Mouse (Mus musculus) ES-Bruce4 (cell line): ENCODE results near the gene Zbtb11. TPM values are rescaled to one million over a fixed set of nuclear protein-coding genes. Genes with fewer than 3 reads are reported as not detected.
"Not testable (repeated sequence)": the region's sequence is repeated elsewhere in the genome, so short reads cannot be mapped to it uniquely, and the experiment has no call there.

Experiments used
- H3K27ac ChIP-seq: 2 replicates; pipeline ENCODE4 v1.5.1; 2012; ENCODE audit warnings: low read length, inconsistent platforms; ENCODE audit not compliant: insufficient read depth
- H3K27me3 ChIP-seq: 2 replicates; pipeline ENCODE4 v1.6.1; 2012; ENCODE audit warnings: mild to moderate bottlenecking, low read length, inconsistent platforms; ENCODE audit not compliant: control insufficient read depth, poor library complexity, insufficient read depth, severe bottlenecking
- H3K36me3 ChIP-seq: 2 replicates; pipeline ENCODE4 v1.6.1; 2012; ENCODE audit warnings: inconsistent platforms, mild to moderate bottlenecking, low read length, moderate library complexity; ENCODE audit not compliant: control insufficient read depth, poor library complexity, insufficient read depth, severe bottlenecking
- H3K4me1 ChIP-seq: one replicate; pipeline ENCODE4 v1.8.1; 2011; ENCODE audit warnings: low read length; ENCODE audit not compliant: control insufficient read depth, insufficient read depth
- H3K4me3 ChIP-seq: 2 replicates; pipeline ENCODE4 v1.5.1; 2011; ENCODE audit warnings: low read depth, mild to moderate bottlenecking, low read length
- H3K9ac ChIP-seq: 2 replicates; pipeline ENCODE4 v1.6.1; 2012; ENCODE audit warnings: low read depth, mild to moderate bottlenecking, inconsistent platforms; ENCODE audit not compliant: poor library complexity, severe bottlenecking
- H3K9me3 ChIP-seq: replicated peaks from 2 replicates; pipeline ENCODE4 v1.6.1; 2012; ENCODE audit warnings: mild to moderate bottlenecking, low read length, inconsistent platforms; ENCODE audit not compliant: control insufficient read depth, poor library complexity, insufficient read depth, severe bottlenecking
- CTCF ChIP-seq: IDR thresholded peaks from one replicate; pipeline ENCODE4 v1.8.1; 2011; ENCODE audit warnings: low read depth, low read length
- EP300 ChIP-seq: IDR thresholded peaks from 2 replicates; pipeline ENCODE4 v1.6.1; 2011; ENCODE audit warnings: low read depth, low read length; ENCODE audit not compliant: insufficient read depth
- POLR2A ChIP-seq: IDR thresholded peaks from one replicate; pipeline ENCODE4 v1.8.1; 2011; ENCODE audit warnings: low read length; ENCODE audit not compliant: insufficient read depth
- polyA plus RNA-seq: library from polyadenylated mRNA; stranded (reverse); fragments of >200 nt; gene quantifications from 2 replicates; pipeline ENCODE4 v1.2.4, GENCODE M21; 2011; ENCODE audit warnings: low read depth; ENCODE audit not compliant: missing spikeins, insufficient read depth, insufficient read length

Zbtb11 gene
- polyA plus RNA-seq, 1 experiment: 20.5 TPM

DNA sequence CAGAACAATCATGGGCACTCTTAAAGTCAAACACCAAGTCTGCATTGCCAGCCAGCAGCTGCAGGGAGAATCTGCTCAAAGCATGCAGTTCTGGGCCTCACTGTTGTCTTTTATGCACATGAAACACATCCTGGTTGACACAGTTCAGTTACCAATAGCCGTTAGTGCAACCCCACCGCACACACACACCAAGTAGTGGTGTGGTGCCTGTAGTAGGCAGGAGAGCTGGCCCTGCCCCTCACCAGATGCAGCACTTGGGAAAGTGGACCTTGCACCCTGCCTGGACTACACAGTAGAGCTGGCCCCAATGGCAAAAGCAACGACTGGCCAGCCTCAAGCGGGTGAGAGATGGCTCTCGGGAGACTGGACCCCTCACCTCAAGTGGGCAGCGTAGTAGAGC, 34.0 kb upstream of the Zbtb11 start:
- TF ChIP-seq EP300: no peak
- no peak for TF ChIP-seq CTCF
- Histone ChIP-seq H3K9ac (no peak overlapping the region), H3K27me3 (no peaks in the 10 kb centered on the region; the same call in 1 of the 2 replicates), H3K4me1 (no peaks in the 10 kb centered on the region), H3K27ac (no peak overlapping the region), H3K4me3 (no peak overlapping the region), H3K9me3 (no peaks in the 10 kb centered on the region), H3K36me3 (no peaks in the 10 kb centered on the region)

DNA sequence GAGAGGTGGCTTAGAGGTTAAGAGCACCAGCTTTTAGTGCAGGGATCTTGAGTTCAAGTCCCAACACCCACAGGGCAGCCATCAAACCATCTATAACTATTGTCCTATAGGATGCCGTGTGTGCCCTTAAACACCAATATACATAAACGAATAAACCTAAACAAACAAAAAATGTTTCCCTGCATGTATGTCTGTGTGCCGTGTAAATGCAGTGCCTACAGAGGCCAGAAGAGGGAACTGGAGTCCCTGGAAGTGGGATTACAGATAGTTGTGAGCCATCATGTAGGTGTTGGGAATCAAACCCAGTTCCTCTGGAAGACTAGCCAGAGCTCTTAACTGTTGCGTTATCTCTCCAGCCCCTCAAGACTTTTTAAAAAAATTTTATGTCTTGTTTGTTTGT, 32.9 kb upstream of the Zbtb11 start:
- H3K9me3 ChIP-seq: no peaks in the 10 kb centered on the region
- H3K9ac ChIP-seq: no peak overlapping the region
- H3K4me1 ChIP-seq: no peaks in the 10 kb centered on the region
- H3K36me3 ChIP-seq: no peaks in the 10 kb centered on the region
- H3K27ac ChIP-seq: no peak overlapping the region
- H3K4me3 ChIP-seq: no peak overlapping the region
- TF ChIP-seq CTCF: no peak
- TF ChIP-seq POLR2A: no peak
- no peak for TF ChIP-seq EP300
- no peaks in the 10 kb centered on the region; the same call in 1 of the 2 replicates for H3K27me3 ChIP-seq

DNA sequence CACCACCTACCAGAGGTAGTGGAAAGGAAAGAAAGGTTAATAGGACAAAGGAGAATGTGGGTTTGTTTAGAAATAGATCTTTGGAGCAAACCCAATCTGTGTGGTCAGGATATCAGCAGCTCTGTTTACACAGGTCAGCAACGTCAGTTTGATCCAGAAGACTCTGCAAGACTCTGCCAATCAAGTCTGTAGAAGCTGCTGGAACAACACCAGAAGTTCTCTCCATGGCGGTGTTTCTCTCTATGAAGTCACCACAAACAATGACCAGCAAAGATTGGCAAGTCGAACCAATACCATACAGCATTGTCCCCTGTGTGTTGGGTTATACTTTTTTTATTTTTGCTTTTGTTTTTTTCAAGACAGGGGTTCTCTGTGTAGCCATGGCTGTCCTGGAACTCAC, 26.4 kb upstream of the Zbtb11 start:
- H3K27ac ChIP-seq: no peak overlapping the region
- H3K9me3 ChIP-seq: 0 out of 2 replicates have a peak, but pooled peaks cover 5% of the 10 kb centered on the region
- TF ChIP-seq CTCF (no peak), POLR2A (no peak), EP300 (no peak)
- H3K27me3 ChIP-seq: no peaks in the 10 kb centered on the region; the same call in 1 of the 2 replicates
- H3K36me3 ChIP-seq: no peaks in the 10 kb centered on the region
- no peaks in the 10 kb centered on the region for H3K4me1 ChIP-seq
- H3K4me3 ChIP-seq: no peak overlapping the region
- no peak overlapping the region for H3K9ac ChIP-seq

DNA sequence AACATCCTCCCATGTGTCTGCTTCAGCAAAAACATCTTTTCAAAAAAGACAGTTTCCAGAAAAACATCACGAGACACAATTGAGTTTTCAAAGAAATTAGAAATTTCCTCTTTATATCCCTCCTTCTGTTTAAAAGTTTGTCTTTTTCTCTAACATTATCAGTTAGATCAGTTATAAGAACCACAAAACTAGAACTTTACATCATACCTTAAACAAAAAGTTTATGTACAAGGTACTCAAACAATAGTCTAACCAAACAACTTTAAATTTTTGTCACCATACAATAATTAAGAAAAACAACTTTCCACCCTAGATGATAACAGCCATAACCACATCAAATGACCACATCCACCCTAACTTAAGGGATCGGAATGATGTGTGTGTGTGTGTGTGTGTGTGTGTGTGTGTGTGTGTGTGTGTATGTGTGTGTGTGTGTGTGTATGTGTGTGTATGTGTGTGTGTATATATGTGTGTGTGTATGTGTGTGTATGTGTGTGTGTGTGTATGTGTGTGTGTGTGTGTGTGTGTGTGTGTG, 25.7 kb upstream of the Zbtb11 start:
- not testable (repeated sequence) for H3K4me3 ChIP-seq, H3K27me3 ChIP-seq, H3K9me3 ChIP-seq, H3K36me3 ChIP-seq, H3K27ac ChIP-seq, H3K4me1 ChIP-seq, H3K9ac ChIP-seq

DNA sequence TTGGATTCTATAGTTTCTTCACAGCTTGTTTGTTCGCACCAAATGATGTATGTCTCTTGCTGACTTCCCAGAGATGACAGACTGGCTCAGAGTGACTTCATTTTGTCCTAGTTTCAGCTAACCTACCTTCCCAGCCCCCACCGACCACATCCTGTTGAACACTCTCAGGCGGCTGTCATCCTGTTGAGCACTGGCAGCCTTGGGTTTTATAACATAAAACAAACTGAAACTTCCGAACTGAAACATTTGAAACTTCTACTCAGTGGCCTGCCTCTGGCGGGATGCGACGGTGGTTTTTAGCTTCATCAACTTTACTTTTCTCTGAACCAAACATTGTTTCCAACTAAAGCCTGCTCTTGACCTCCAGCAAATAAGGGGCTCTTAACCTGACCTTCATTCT, 24.7 kb upstream of the Zbtb11 start:
- Histone ChIP-seq H3K27ac (no peak overlapping the region), H3K9me3 (0 out of 2 replicates have a peak, but pooled peaks cover 5% of the 10 kb centered on the region), H3K9ac (no peak overlapping the region), H3K4me3 (no peak overlapping the region), H3K36me3 (no peaks in the 10 kb centered on the region), H3K27me3 (no peaks in the 10 kb centered on the region), H3K4me1 (no peaks in the 10 kb centered on the region)
- TF ChIP-seq CTCF (no peak), POLR2A (no peak), EP300 (no peak)

DNA sequence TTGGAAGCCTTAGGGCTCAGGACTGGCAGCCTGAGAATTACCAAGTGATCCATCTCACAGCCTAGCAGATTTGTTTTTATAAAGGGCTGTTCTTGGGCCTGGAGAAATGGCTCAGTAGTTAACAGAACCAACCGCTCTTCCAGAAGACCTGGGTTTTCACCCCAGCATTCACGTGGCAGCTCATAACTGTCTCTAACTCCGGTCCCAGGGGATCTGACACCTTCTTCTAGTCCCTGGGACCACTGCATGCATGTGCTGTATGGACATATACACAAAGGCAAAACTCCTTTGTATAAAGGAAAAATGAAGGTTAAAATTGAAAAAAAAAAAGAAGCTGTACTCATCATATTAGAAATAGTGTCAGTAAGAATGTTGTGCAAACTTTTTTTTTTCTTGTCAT, 23.2 kb upstream of the Zbtb11 start:
- Histone ChIP-seq H3K9ac (no peak overlapping the region), H3K4me3 (no peak overlapping the region), H3K27me3 (no peaks in the 10 kb centered on the region), H3K27ac (no peak overlapping the region), H3K36me3 (no peaks in the 10 kb centered on the region), H3K9me3 (peaks cover 10% of the 10 kb centered on the region; the same call in 1 of the 2 replicates), H3K4me1 (no peaks in the 10 kb centered on the region)
- TF ChIP-seq CTCF (no peak), EP300 (no peak), POLR2A (no peak)
